Mouse (Mus musculus): Measurements from ENCODE around the gene Zcwpw1.

Zcwpw1 gene

GRCm38 (mm10) chr5:137756106-137756505, 31.5 kb upstream of the Zcwpw1 start:
- no peak for DNase-seq

GRCm38 (mm10) chr5:137756882-137757661, 30.5 kb upstream of the Zcwpw1 start:
- peak; percentile 91 to 92 for DNase-seq

- no peak for DNase-seq
Measured at GRCm38 (mm10) chr5:137757887-137758286, 29.7 kb upstream of the Zcwpw1 start.

- DNase-seq: no peak
Measured at GRCm38 (mm10) chr5:137758921-137759534, 28.6 kb upstream of the Zcwpw1 start.

GRCm38 (mm10) chr5:137759971-137760412, 27.6 kb upstream of the Zcwpw1 start:
- peak; percentile 84 to 89 for DNase-seq

- no peak for DNase-seq
Measured at GRCm38 (mm10) chr5:137764609-137765340, 22.8 kb upstream of the Zcwpw1 start.

- DNase-seq: no peak
Measured at GRCm38 (mm10) chr5:137766270-137766669, 21.3 kb upstream of the Zcwpw1 start.

GRCm38 (mm10) chr5:137768475-137768874, 19.1 kb upstream of the Zcwpw1 start:
- no peak for DNase-seq

- DNase-seq: no peak
Measured at GRCm38 (mm10) chr5:137770709-137771108, 16.9 kb upstream of the Zcwpw1 start.

GRCm38 (mm10) chr5:137772755-137773154, 14.8 kb upstream of the Zcwpw1 start:
- DNase-seq: no peak

GRCm38 (mm10) chr5:137775587-137776290, 11.9 kb upstream of the Zcwpw1 start:
- no peak for DNase-seq

GRCm38 (mm10) chr5:137776408-137776918, 11.1 kb upstream of the Zcwpw1 start:
- peak; percentile 52 to 62 for DNase-seq

- DNase-seq: no peak
Measured at GRCm38 (mm10) chr5:137777267-137777845, 10.2 kb upstream of the Zcwpw1 start.

- peak; percentile 98 for DNase-seq
Measured at GRCm38 (mm10) chr5:137778635-137779034, 9.0 kb upstream of the Zcwpw1 start, which contains the start of gene Ppp1r35. TSS of gene Ppp1r35 (plus strand) at chr5:137778849.

GRCm38 (mm10) chr5:137779053-137779933, 8.3 kb upstream of the Zcwpw1 start:
- DNase-seq: peak; percentile 57 to 67

GRCm38 (mm10) chr5:137781661-137782060, 5.9 kb upstream of the Zcwpw1 start:
- DNase-seq: no peak

GRCm38 (mm10) chr5:137782776-137783522, 4.6 kb upstream of the Zcwpw1 start:
- DNase-seq: no peak

- DNase-seq: no peak
Measured at GRCm38 (mm10) chr5:137783901-137784540, 3.6 kb upstream of the Zcwpw1 start.

GRCm38 (mm10) chr5:137784546-137784945, 3.1 kb upstream of the Zcwpw1 start:
- no peak for DNase-seq
